ENCODE assay signal across 21 mouse cellular contexts in the genomic region with DNA sequence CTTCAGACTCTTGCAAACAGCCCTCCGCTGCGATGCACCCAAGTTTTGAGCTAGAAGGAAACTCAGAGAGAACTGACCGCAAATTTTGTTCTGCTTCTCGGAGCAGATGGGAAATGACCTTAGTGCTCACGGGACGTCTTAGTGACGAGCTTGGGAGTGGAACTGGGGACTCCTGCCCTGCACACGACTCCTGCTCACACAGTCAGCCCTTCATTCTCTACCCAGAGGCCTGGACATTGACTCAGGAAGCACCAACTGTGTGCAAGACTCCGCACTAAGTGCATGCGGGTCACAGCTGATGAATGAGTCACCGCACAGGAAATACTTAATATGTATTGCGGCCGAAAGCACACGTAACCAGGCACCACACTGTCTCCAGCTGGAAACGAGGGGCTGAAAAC.
A peak's percentile ranks its signal among the peaks of the same experiment; 100 is the strongest.
DNase-seq lines count a peak whose midpoint lies in the region; ATAC-seq lines count a peak whose summit lies in the region.
"Had no signal": no experiment of that assay in that cellular context is flagged by ENCODE, and none has a peak within 500 bp of the region (broad histone marks: within the 10 kb centered on the region; RNA-seq: fewer than 3 reads in every experiment).

No protein-coding gene starts in this region.

- no peaks in the 10 kb centered on the region for H3K27me3 ChIP-seq in kidney, embryonic 16.5 days (ENCODE audit: insufficient read depth, low read length)
- H3K27me3 ChIP-seq in midbrain, embryonic 15.5 days (replicated peaks), result no peaks in the 10 kb centered on the region
- H3K27me3 ChIP-seq: embryonic facial prominence, embryonic 12.5 days; forebrain, embryonic 13.5 days; hindbrain, embryonic 15.5 days; neural tube, embryonic 13.5 days had no signal

- no peak overlapping the region for H3K9ac ChIP-seq in kidney, embryonic 16.5 days (replicated peaks; ENCODE audit: low read length)
- no peak overlapping the region for H3K9ac ChIP-seq in midbrain, embryonic 15.5 days
- H3K9ac ChIP-seq: embryonic facial prominence, embryonic 12.5 days; forebrain, embryonic 13.5 days; hindbrain, embryonic 15.5 days; neural tube, embryonic 13.5 days had no signal

- no peak overlapping the region for H3K4me3 ChIP-seq in kidney, embryonic 16.5 days (ENCODE audit: low read length)
- no peak overlapping the region for H3K4me3 ChIP-seq in midbrain, embryonic 15.5 days
- H3K4me3 ChIP-seq: embryonic facial prominence, embryonic 12.5 days; erythroblast, embryonic 14.5 days; forebrain, embryonic 13.5 days; hindbrain, embryonic 15.5 days; neural tube, embryonic 13.5 days had no signal

- 63% methylated on average over 15 of the region's 15 CpGs for WGBS in kidney, embryonic 16.5 days
- 87% methylated on average over 15 of the region's 15 CpGs for WGBS in midbrain, embryonic 15.5 days

- H3K27ac ChIP-seq in kidney, embryonic 16.5 days (ENCODE audit: low read length), result no peak overlapping the region
- no peak overlapping the region for H3K27ac ChIP-seq in midbrain, embryonic 15.5 days
- H3K27ac ChIP-seq: embryonic facial prominence, embryonic 12.5 days; forebrain, embryonic 13.5 days; hindbrain, embryonic 15.5 days; macrophage; neural tube, embryonic 13.5 days had no signal

- no peaks in the 10 kb centered on the region for H3K36me3 ChIP-seq in kidney, embryonic 16.5 days (ENCODE audit: insufficient read depth, low read length)
- H3K36me3 ChIP-seq in midbrain, embryonic 15.5 days (replicated peaks), result no peaks in the 10 kb centered on the region
- H3K36me3 ChIP-seq: embryonic facial prominence, embryonic 12.5 days; hindbrain, embryonic 15.5 days; neural tube, embryonic 13.5 days had no signal

- peaks cover 17% of the 10 kb centered on the region for H3K9me3 ChIP-seq in kidney, embryonic 16.5 days (ENCODE audit: low read length)
- no peaks in the 10 kb centered on the region for H3K9me3 ChIP-seq in midbrain, embryonic 15.5 days

- no peak for DNase-seq in kidney, adult 18-20 months
- peak; percentile 51 for DNase-seq in CD4-positive, CD25-positive, alpha-beta regulatory T cell, adult 2 months (ENCODE audit: low read depth, low spot score)
- DNase-seq in cerebellum, postnatal 14 days, result no peak
- DNase-seq in T-cell, adult 2 months (ENCODE audit: low spot score), result no peak
- DNase-seq: adrenal gland, postnatal 36 days; cerebellum, adult 8-10 months; heart, postnatal 36 days; kidney, adult 11 months; kidney, postnatal 10 days; lung, adult 2 months had no signal

- peaks cover 10% of the 10 kb centered on the region; the same call in 1 of the 2 replicates for H3K4me1 ChIP-seq in kidney, embryonic 16.5 days (ENCODE audit: insufficient read depth, low read length)
- no peaks in the 10 kb centered on the region for H3K4me1 ChIP-seq in midbrain, embryonic 15.5 days
- H3K4me1 ChIP-seq: embryonic facial prominence, embryonic 12.5 days; forebrain, embryonic 13.5 days; hindbrain, embryonic 15.5 days; neural tube, embryonic 13.5 days had no signal

- 0 out of 2 replicates have a peak, but pooled peaks have one; percentile 36 for ATAC-seq in kidney, embryonic 16.5 days (ENCODE audit: low FRiP score, low TSS enrichment)
- peak; percentile 68 for ATAC-seq in hematopoietic stem cell, adult 5-6 weeks (replicated peaks in 1 of 2; ENCODE audit: insufficient read depth in 1 of 2, low FRiP score in 2 of 2, low TSS enrichment in 1 of 2, low read depth in 1 of 2, poor library complexity in 2 of 2, severe bottlenecking in 2 of 2)
- 0 out of 2 replicates have a peak, but pooled peaks have one; percentile 30 for ATAC-seq in megakaryocyte-erythroid progenitor cell, adult 5-6 weeks (replicated peaks; ENCODE audit: low FRiP score, low TSS enrichment, poor library complexity, severe bottlenecking)
- no peak for ATAC-seq in midbrain, embryonic 15.5 days (replicated peaks)
- ATAC-seq: forebrain, embryonic 13.5 days had no signal

- H3K4me2 ChIP-seq in kidney, embryonic 16.5 days (replicated peaks; ENCODE audit: low read depth, low read length), result no peak overlapping the region
- H3K4me2 ChIP-seq in midbrain, embryonic 15.5 days, result no peak overlapping the region
- H3K4me2 ChIP-seq: embryonic facial prominence, embryonic 12.5 days; forebrain, embryonic 13.5 days; hindbrain, embryonic 15.5 days; liver, embryonic 11.5 days; neural tube, embryonic 13.5 days had no signal
